Mouse (Mus musculus): ENCODE measurements at regions not wholly inside any gene's neighbourhood (a gene's known extent, or its start where the extent isn't known, plus 50 kb on each side); places are given as distances from the start of the nearest gene placed in this dataset.

DNA sequence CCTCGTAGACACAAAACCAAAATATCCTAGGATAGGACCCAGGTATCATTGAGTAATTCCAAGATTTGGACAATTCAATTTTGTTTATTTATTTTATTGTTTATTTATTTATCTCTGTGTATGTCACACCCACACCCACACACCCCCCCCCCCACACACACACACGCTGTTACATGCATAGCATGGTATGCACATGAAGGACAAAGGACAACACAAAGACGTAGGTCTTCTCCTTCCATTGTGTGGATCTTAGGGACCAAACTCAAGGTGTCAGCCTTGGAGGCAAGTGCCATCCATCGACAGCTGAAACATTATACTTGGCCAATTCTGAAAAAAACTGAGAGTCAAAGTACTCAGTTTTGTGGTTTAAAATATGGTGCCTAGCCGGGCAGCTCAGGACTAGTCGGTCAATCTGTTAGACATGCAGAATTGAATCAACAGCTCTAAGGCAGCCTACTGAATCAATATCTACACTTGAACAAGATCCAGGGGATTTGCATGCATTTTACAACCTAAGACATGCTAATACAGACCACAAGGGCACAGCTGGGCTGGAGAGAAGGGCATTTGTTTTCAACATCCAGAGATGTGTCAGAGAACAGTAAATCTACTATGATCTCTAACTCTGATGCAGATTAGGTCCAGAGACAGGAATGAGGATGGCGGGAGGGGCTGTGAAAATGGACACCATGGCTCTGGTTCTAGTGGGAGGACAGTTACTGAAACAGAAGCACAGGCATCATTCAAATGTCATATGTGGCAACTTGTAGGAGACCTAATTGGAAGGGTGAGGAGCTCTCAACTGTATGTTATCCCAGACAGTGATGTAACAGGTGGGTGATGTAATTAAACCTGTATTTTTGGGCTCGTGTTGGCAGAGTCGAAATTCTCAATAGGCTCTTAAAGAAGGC is 143.9 kb upstream of the Adgrl2 start:
- Histone ChIP-seq H3K36me3 (no peaks in the 10 kb centered on the region), H3K4me1 (no peaks in the 10 kb centered on the region), H3K27ac (no peak overlapping the region), H3K4me2 (replicated peaks) (no peak overlapping the region), H3K9me3 (no peaks in the 10 kb centered on the region), H3K27me3 (no peaks in the 10 kb centered on the region), H3K4me3 (no peak overlapping the region), H3K9ac (no peak overlapping the region)
- ATAC-seq (ENCODE audit: insufficient number of reproducible peaks, insufficient read depth, low FRiP score, low TSS enrichment) = no peak
- 78% methylated on average over 9 of the region's 9 CpGs for WGBS

DNA sequence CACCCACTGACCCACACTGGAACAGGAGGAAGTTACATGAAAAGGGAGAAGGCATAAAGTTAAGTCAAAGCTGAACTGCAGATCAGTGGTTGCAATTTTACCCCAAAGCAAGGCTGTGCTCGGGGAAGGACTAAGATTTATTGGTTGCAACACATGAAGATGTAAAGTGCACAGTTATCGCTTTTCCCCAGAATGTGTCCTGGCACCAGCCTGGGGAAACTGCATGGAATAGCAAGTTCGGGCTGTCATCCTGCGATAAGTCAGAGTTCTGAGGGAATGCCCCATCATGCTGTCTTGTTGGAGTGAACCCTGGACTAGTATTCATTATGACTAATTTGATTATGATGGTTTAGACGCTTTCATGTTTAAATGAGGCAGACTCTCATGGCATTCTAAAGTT is 128.5 kb upstream of the Adgrl2 start:
- Histone ChIP-seq H3K36me3 (no peaks in the 10 kb centered on the region), H3K4me2 (replicated peaks) (no peak overlapping the region), H3K4me3 (no peak overlapping the region), H3K9ac (no peak overlapping the region), H3K27me3 (no peaks in the 10 kb centered on the region), H3K4me1 (peaks cover 8% of the 10 kb centered on the region; the same call in 1 of the 2 replicates), H3K27ac (no peak overlapping the region), H3K9me3 (no peaks in the 10 kb centered on the region)
- WGBS = 84% methylated on average over 5 of the region's 5 CpGs
- ATAC-seq (ENCODE audit: insufficient number of reproducible peaks, insufficient read depth, low FRiP score, low TSS enrichment) = no peak

DNA sequence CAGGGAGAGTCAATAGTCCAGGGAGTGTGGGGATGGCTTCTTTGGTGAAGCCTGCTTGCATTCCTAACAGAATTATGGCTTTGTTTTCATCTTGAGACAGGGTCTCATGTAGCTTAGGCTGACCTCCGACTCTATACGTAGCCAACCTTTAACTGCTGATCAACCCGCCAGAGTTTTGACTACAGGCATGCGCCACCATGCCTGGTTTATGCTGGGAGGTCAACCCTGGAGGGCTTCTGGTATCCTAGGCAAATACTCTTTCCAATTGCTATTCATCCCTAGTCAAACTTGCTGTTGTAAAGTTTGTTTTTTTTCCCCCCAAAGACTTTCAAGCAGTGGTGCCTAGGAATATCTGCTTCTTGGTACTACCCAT is 127.3 kb upstream of the Adgrl2 start:
- Histone ChIP-seq H3K27ac (no peak overlapping the region), H3K9me3 (no peaks in the 10 kb centered on the region), H3K27me3 (no peaks in the 10 kb centered on the region), H3K4me2 (replicated peaks) (no peak overlapping the region), H3K36me3 (no peaks in the 10 kb centered on the region), H3K4me3 (no peak overlapping the region), H3K4me1 (peaks cover 8% of the 10 kb centered on the region; the same call in 1 of the 2 replicates), H3K9ac (no peak overlapping the region)
- ATAC-seq (ENCODE audit: insufficient number of reproducible peaks, insufficient read depth, low FRiP score, low TSS enrichment) = no peak
- 58% methylated on average over 4 of the region's 4 CpGs for WGBS

DNA sequence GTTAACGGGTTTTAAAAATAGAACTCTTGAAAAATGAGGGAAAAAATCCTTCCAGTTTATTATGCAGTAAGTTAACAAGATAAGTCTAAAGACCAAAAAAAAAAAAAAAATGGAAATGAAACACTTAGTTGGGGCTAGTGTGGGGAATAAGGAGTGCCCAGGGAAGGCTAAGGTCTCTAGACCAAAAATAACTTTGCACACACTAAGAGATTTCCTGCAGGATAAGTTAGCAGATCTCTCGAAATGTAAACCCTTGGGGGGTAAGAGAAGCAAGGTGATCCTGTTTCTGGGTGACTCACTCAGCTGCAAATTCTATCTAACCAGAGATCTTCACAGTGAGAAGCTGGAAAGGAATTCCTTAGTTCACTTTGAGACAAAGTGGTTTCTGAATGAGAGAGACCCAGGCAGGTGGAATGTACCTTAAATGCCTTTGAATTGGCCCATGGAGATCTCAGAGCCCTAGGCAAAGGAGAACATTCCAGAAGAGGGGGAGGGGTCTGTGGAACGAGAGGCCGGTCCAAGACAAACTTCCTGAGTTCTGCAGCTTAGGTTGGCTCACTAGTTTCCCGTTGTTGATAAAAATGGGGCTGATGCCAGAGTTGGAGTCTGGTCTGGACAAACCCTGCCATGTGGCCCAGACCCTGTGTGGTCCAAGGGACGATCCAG is 126.8 kb upstream of the Adgrl2 start:
- Histone ChIP-seq H3K4me1 (peaks cover 8% of the 10 kb centered on the region; the same call in 1 of the 2 replicates), H3K9me3 (no peaks in the 10 kb centered on the region), H3K9ac (no peak overlapping the region), H3K4me2 (replicated peaks) (no peak overlapping the region), H3K36me3 (no peaks in the 10 kb centered on the region), H3K27me3 (no peaks in the 10 kb centered on the region), H3K4me3 (no peak overlapping the region), H3K27ac (no peak overlapping the region)
- 36% methylated on average over 6 of the region's 6 CpGs for WGBS
- no peak for ATAC-seq (ENCODE audit: insufficient number of reproducible peaks, insufficient read depth, low FRiP score, low TSS enrichment)

DNA sequence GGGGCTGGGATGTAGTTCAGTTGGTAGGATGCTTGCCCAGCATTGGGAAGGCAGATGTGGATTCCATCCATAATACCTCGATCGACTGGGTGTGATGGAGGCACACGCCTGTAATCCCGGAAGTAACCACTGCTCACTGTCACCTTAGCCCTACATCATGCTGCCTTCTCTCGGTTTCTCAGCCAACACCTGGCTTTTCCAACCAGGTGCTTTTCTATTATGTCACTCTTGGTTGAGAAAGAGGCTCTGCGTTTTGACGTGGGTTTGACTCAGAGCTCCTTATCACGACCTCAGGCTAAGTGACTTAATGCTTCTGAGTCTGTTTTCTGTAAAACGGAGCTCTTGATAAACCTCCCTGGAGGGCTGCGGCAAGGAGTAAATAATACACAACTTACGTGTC is 126.2 kb upstream of the Adgrl2 start:
- Histone ChIP-seq H3K36me3 (no peaks in the 10 kb centered on the region), H3K27ac (no peak overlapping the region), H3K9me3 (no peaks in the 10 kb centered on the region), H3K4me1 (peaks cover 8% of the 10 kb centered on the region; the same call in 1 of the 2 replicates), H3K9ac (no peak overlapping the region), H3K4me2 (replicated peaks) (no peak overlapping the region), H3K4me3 (no peak overlapping the region), H3K27me3 (no peaks in the 10 kb centered on the region)
- ATAC-seq (ENCODE audit: insufficient number of reproducible peaks, insufficient read depth, low FRiP score, low TSS enrichment) = no peak
- 70% methylated on average over 11 of the region's 11 CpGs for WGBS

DNA sequence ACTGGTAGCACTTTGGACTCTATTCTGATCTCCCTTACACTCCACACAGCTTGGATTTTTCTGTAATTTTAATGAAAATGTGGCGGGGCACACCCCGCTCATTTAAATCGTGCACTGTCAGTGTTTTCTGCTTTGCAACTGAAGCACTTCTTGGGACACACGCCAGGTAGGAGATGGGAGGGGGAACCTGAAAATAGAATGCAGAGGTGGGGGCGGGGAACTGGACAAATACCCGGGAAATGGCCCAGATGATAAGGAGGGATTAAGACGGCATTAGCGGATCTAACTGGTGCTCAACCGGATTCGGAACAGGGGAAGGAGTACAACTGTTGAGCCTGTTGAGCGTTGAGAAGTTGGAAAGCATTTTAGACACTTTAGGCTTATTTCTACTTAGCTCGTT is 125.5 kb upstream of the Adgrl2 start:
- no peak for ATAC-seq (ENCODE audit: insufficient number of reproducible peaks, insufficient read depth, low FRiP score, low TSS enrichment)
- no peaks in the 10 kb centered on the region for H3K27me3 ChIP-seq
- 82% methylated on average over 12 of the region's 12 CpGs for WGBS
- no peak overlapping the region for H3K4me3 ChIP-seq
- no peaks in the 10 kb centered on the region for H3K36me3 ChIP-seq
- H3K4me2 ChIP-seq (replicated peaks) = no peak overlapping the region
- H3K9me3 ChIP-seq = no peaks in the 10 kb centered on the region
- H3K9ac ChIP-seq = no peak overlapping the region
- no peak overlapping the region for H3K27ac ChIP-seq
- peaks cover 8% of the 10 kb centered on the region for H3K4me1 ChIP-seq

DNA sequence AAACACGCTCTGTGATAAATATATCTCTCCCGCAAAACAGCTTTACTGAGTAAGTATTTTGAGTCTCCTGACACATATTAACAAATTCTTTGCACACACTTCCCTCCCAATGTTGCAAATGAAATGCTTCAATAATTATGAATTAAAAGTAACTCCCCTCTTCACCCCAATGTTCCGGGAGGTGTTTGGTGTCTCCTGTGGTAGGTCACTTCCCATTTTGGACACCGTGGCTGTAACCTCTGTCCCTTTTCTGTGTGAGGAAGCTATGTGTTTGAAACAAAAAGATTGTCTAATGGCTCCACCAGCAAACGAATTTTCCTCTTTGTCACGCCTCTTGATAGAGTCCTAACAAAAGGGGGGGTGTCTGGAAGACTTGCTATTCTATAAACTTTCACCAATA is 122.5 kb upstream of the Adgrl2 start:
- Histone ChIP-seq H3K4me2 (replicated peaks) (no peak overlapping the region), H3K27me3 (no peaks in the 10 kb centered on the region), H3K4me3 (no peak overlapping the region), H3K9me3 (no peaks in the 10 kb centered on the region), H3K4me1 (peaks cover 13% of the 10 kb centered on the region), H3K27ac (no peak overlapping the region), H3K9ac (no peak overlapping the region), H3K36me3 (no peaks in the 10 kb centered on the region)
- ATAC-seq (ENCODE audit: insufficient number of reproducible peaks, insufficient read depth, low FRiP score, low TSS enrichment) = no peak
- 88% methylated on average over 6 of the region's 6 CpGs for WGBS

DNA sequence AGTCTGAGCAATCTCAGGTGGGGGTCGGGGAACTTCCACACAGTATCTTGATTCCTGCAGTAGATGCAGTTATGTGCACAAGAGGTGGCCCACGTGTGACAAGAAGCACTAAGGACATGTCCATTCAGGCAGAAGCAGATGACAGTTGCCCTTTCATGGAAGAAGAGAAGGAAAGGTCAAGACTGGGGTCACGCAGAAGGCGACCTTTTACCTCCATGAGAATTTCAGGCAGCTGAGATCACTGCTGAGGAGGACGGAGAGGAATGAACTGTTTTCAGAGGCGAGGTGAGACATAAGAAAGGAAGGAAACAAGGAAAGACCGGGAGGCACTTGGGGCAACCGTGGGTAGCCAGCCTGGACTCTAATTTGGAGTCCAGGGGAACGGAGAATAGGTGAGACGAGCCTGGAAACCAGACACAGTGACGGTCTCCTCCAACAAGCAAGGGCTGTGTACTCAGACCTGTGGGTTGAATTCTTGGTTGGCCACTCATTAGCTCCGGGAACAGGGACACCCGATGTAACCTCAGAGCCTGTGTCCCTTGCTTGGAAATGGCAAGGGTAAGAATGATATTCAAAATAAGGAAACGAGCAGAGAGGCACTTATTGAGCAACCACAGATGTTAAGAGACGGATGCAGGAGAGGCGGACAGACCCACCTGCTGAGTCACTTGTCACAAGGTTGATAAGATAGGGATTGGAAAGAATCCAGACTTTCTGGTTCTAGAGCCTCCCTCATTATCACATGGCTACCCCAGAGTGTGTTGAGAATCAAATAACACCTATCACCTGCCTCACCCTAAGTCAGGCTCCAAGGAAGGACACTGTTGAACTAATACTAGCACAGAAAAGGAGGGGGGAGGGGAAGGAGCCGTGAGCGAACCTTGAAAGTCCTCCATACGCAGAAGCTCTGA is 121.4 kb upstream of the Adgrl2 start:
- no peak overlapping the region for H3K27ac ChIP-seq
- H3K9me3 ChIP-seq = no peaks in the 10 kb centered on the region
- no peak overlapping the region for H3K9ac ChIP-seq
- no peaks in the 10 kb centered on the region for H3K27me3 ChIP-seq
- 53% methylated on average over 19 of the region's 19 CpGs for WGBS
- H3K4me2 ChIP-seq (replicated peaks) = no peak overlapping the region
- no peaks in the 10 kb centered on the region for H3K36me3 ChIP-seq
- no peak overlapping the region for H3K4me3 ChIP-seq
- H3K4me1 ChIP-seq = peaks cover 5% of the 10 kb centered on the region; the same call in 1 of the 2 replicates
- no peak for ATAC-seq (ENCODE audit: insufficient number of reproducible peaks, insufficient read depth, low FRiP score, low TSS enrichment)

DNA sequence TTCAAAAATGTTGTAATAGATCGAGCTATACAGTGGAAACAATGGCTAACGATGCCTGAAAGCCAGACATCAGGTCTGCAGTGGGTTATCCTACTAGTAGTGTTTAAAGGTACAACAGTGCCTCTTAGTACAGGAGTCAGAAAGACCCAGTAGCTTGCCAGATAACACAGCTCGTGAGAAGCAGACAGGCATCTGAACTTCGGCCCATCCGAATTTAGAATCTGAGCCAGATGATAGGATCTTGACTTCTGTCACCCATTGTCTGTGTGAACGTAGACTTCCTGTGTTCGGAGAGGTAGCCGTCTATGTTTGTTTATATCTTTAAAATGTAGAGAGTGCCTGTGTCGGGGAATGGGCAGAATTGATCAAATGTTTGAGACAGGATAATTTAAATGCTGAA is 120.5 kb upstream of the Adgrl2 start:
- H3K4me3 ChIP-seq = no peak overlapping the region
- no peaks in the 10 kb centered on the region for H3K9me3 ChIP-seq
- H3K9ac ChIP-seq = no peak overlapping the region
- 49% methylated on average over 9 of the region's 9 CpGs for WGBS
- H3K36me3 ChIP-seq = no peaks in the 10 kb centered on the region
- ATAC-seq (ENCODE audit: insufficient number of reproducible peaks, insufficient read depth, low FRiP score, low TSS enrichment) = no peak
- no peak overlapping the region for H3K27ac ChIP-seq
- peaks cover 5% of the 10 kb centered on the region; the same call in 1 of the 2 replicates for H3K4me1 ChIP-seq
- H3K4me2 ChIP-seq (replicated peaks) = no peak overlapping the region
- H3K27me3 ChIP-seq = no peaks in the 10 kb centered on the region

DNA sequence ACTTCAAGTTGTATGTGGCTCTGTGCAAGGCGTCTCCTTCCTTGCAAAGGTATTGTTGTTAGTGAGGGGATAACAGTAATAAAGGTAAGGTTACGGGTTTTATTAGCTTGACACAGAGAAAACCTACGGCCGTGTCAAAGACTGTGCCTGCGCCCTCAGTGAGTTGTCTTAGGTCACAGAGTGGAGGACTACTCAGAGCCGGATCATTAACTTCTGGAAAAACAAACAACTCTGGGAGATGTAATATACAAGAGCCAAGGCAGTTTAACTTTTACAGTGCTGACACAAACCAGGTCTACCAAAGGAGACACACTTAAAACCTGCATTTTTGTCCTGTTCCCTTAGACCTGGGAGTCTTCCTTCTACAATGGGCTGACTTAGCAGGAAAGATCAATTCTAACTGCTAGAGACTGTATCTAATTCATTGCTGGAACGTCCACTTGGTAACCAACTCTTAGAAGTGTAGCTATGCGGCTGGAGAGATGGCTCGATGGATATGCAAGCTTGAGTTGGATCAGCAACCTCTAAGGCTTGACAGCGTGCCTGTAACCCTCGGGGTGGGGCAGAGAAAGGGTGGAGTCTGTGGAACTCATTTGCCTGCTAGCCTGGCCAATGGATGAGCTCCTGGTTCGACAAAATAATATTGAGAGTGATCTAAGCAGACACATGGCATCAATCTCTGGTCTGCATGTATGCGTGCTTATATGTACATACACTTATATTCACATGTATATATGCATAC is 115.5 kb upstream of the Adgrl2 start:
- Histone ChIP-seq H3K4me3 (no peak overlapping the region), H3K4me2 (replicated peaks) (no peak overlapping the region), H3K4me1 (peaks cover 5% of the 10 kb centered on the region; the same call in 1 of the 2 replicates), H3K36me3 (no peaks in the 10 kb centered on the region), H3K27me3 (no peaks in the 10 kb centered on the region), H3K27ac (no peak overlapping the region), H3K9ac (no peak overlapping the region), H3K9me3 (no peaks in the 10 kb centered on the region)
- no peak for ATAC-seq (ENCODE audit: insufficient number of reproducible peaks, insufficient read depth, low FRiP score, low TSS enrichment)
- WGBS = 72% methylated on average over 13 of the region's 13 CpGs

DNA sequence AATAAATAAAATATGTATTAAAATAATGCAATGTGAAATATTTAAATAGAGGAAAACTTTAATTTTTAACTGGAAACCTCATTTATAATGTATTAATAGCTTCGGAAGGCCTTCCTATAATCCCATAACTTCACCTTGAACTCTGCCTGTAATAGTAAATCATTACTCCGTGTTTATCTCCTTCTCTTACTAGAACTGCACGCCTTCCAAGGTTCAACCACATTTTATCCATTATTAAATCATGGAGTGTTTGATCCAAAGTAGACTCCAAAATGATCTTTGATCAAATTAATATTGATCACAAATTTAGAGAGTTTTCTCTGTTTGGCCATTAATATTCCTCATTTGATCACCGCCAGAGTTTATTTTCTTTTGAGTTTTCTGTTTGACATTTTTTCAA is 114.8 kb upstream of the Adgrl2 start:
- Histone ChIP-seq H3K9me3 (no peaks in the 10 kb centered on the region), H3K4me1 (no peaks in the 10 kb centered on the region), H3K27me3 (no peaks in the 10 kb centered on the region), H3K27ac (no peak overlapping the region), H3K4me3 (no peak overlapping the region), H3K4me2 (replicated peaks) (no peak overlapping the region), H3K9ac (no peak overlapping the region), H3K36me3 (no peaks in the 10 kb centered on the region)
- ATAC-seq (ENCODE audit: insufficient number of reproducible peaks, insufficient read depth, low FRiP score, low TSS enrichment) = no peak
- WGBS = 90% methylated on average over 4 of the region's 4 CpGs
